Mouse (Mus musculus): Measurements from ENCODE around the gene Olfr455. TPM values are rescaled to one million over a fixed set of nuclear protein-coding genes. Genes with fewer than 3 reads are reported as not detected.

Olfr455 gene
- polyA plus RNA-seq, 1 experiment from 2014 or later, result not detected

GRCm38 (mm10) chr6:42509311-42509710, 38.1 kb downstream of the Olfr455 start:
- no peak for DNase-seq
- Histone ChIP-seq H3K4me2 (ENCODE audit: low read depth, low read length) (no peak overlapping the region), H3K27me3 (ENCODE audit: insufficient read depth, low read length) (no peaks in the 10 kb centered on the region), H3K4me3 (ENCODE audit: low read depth, low read length) (no peak overlapping the region), H3K4me1 (ENCODE audit: insufficient read depth) (no peaks in the 10 kb centered on the region), H3K9ac (replicated peaks) (no peak overlapping the region), H3K27ac (ENCODE audit: low read depth) (no peak overlapping the region), H3K9me3 (ENCODE audit: low read length) (no peaks in the 10 kb centered on the region), H3K36me3 (replicated peaks; ENCODE audit: insufficient read depth, low read length) (no peaks in the 10 kb centered on the region)
- TF ChIP-seq EP300 (IDR thresholded peaks at IDR 0.05; ENCODE audit: low read depth) (no peak), CTCF (IDR thresholded peaks at IDR 0.05; ENCODE audit: low read depth) (no peak)
- ATAC-seq, result no peak

GRCm38 (mm10) chr6:42503478-42503877, 43.9 kb downstream of the Olfr455 start:
- no peaks in the 10 kb centered on the region for H3K4me1 ChIP-seq (ENCODE audit: insufficient read depth)
- no peak for ATAC-seq
- H3K4me3 ChIP-seq (ENCODE audit: low read depth, low read length), result no peak overlapping the region
- no peak overlapping the region for H3K27ac ChIP-seq (ENCODE audit: low read depth)
- TF ChIP-seq CTCF (IDR thresholded peaks at IDR 0.05; ENCODE audit: low read depth) (no peak), EP300 (IDR thresholded peaks at IDR 0.05; ENCODE audit: low read depth) (no peak)
- no peaks in the 10 kb centered on the region for H3K9me3 ChIP-seq (ENCODE audit: low read length)
- no peaks in the 10 kb centered on the region for H3K36me3 ChIP-seq (replicated peaks; ENCODE audit: insufficient read depth, low read length)
- no peaks in the 10 kb centered on the region for H3K27me3 ChIP-seq (ENCODE audit: insufficient read depth, low read length)
- H3K4me2 ChIP-seq (ENCODE audit: low read depth, low read length), result no peak overlapping the region
- 75% methylated on average over 2 of the region's 2 CpGs for WGBS (ENCODE audit: insufficient replicate concordance)
- no peak overlapping the region for H3K9ac ChIP-seq (replicated peaks)
- no peak for DNase-seq

- no peak for DNase-seq
- H3K27me3 ChIP-seq (ENCODE audit: insufficient read depth, low read length), result no peaks in the 10 kb centered on the region
- no peak overlapping the region for H3K4me2 ChIP-seq (ENCODE audit: low read depth, low read length)
- H3K4me1 ChIP-seq (ENCODE audit: insufficient read depth), result no peaks in the 10 kb centered on the region
- H3K9ac ChIP-seq (replicated peaks), result no peak overlapping the region
- H3K4me3 ChIP-seq (ENCODE audit: low read depth, low read length), result no peak overlapping the region
- H3K27ac ChIP-seq (ENCODE audit: low read depth), result no peak overlapping the region
- H3K9me3 ChIP-seq (ENCODE audit: low read length), result no peaks in the 10 kb centered on the region
- ATAC-seq, result no peak
- WGBS (ENCODE audit: insufficient replicate concordance), result 33% methylated on average over 1 of the region's 1 CpGs
- no peaks in the 10 kb centered on the region for H3K36me3 ChIP-seq (replicated peaks; ENCODE audit: insufficient read depth, low read length)
- no peak for TF ChIP-seq EP300 (IDR thresholded peaks at IDR 0.05; ENCODE audit: low read depth)
- no peak for TF ChIP-seq CTCF (IDR thresholded peaks at IDR 0.05; ENCODE audit: low read depth)
Observed at GRCm38 (mm10) chr6:42489731-42490130, 57.7 kb downstream of the Olfr455 start.

GRCm38 (mm10) chr6:42487114-42487513, 60.3 kb downstream of the Olfr455 start, which contains the start of gene Olfr456:
Gene Olfr456, minus strand, starts transcription at chr6:42487214.
- 78% methylated on average over 1 of the region's 1 CpGs for WGBS (ENCODE audit: insufficient replicate concordance)
- Histone ChIP-seq H3K9ac (replicated peaks) (no peak within 1 kb of the TSS), H3K9me3 (ENCODE audit: low read length) (no peaks in the 10 kb centered on the region), H3K36me3 (replicated peaks; ENCODE audit: insufficient read depth, low read length) (no peaks in the 10 kb centered on the region), H3K4me1 (ENCODE audit: insufficient read depth) (no peaks in the 10 kb centered on the region), H3K4me2 (ENCODE audit: low read depth, low read length) (no peak within 1 kb of the TSS), H3K4me3 (ENCODE audit: low read depth, low read length) (no peak within 1 kb of the TSS), H3K27me3 (ENCODE audit: insufficient read depth, low read length) (no peaks in the 10 kb centered on the region), H3K27ac (ENCODE audit: low read depth) (no peak within 1 kb of the TSS)
- TF ChIP-seq EP300 (IDR thresholded peaks at IDR 0.05; ENCODE audit: low read depth) (no peak), CTCF (IDR thresholded peaks at IDR 0.05; ENCODE audit: low read depth) (no peak)
- DNase-seq (no peak), ATAC-seq (no peak)

Other genes starting within 250 kb of the Olfr455 start
- not detected in 2 replicates for gene Fam131b, start 222.9 kb downstream of the Olfr455 start, polyA plus RNA-seq (2015; fragmentation: Nextera tagmentation; extraction: Ambion mirVana)
- gene Zyx, start 198.0 kb downstream of the Olfr455 start, polyA plus RNA-seq (2015; fragmentation: Nextera tagmentation; extraction: Ambion mirVana), result 55.3 and 57.8 TPM in 2 replicates
- gene Epha1, start 174.3 kb downstream of the Olfr455 start, polyA plus RNA-seq (2015; fragmentation: Nextera tagmentation; extraction: Ambion mirVana), result 16.8 and 18.7 TPM in 2 replicates
- not detected in 2 replicates for gene Tas2r143, start 147.3 kb downstream of the Olfr455 start, polyA plus RNA-seq (2015; fragmentation: Nextera tagmentation; extraction: Ambion mirVana)
- gene Tas2r135, start 142.2 kb downstream of the Olfr455 start, polyA plus RNA-seq (2015; fragmentation: Nextera tagmentation; extraction: Ambion mirVana), result not detected in 2 replicates
- gene Tas2r126, start 113.1 kb downstream of the Olfr455 start, polyA plus RNA-seq (2015; fragmentation: Nextera tagmentation; extraction: Ambion mirVana), result not detected in 2 replicates
- gene Olfr458, start 82.4 kb downstream of the Olfr455 start, polyA plus RNA-seq (2015; fragmentation: Nextera tagmentation; extraction: Ambion mirVana), result not detected in 2 replicates
- gene Olfr457, start 71.3 kb downstream of the Olfr455 start, polyA plus RNA-seq (2015; fragmentation: Nextera tagmentation; extraction: Ambion mirVana), result not detected in 2 replicates
- not detected in 2 replicates for gene Olfr456, start 60.4 kb downstream of the Olfr455 start, polyA plus RNA-seq (2015; fragmentation: Nextera tagmentation; extraction: Ambion mirVana)
- gene Tcaf3, start 50.1 kb upstream of the Olfr455 start, polyA plus RNA-seq (2015; fragmentation: Nextera tagmentation; extraction: Ambion mirVana), result not detected in 2 replicates
- gene Tcaf2, start 97.7 kb upstream of the Olfr455 start, polyA plus RNA-seq (2015; fragmentation: Nextera tagmentation; extraction: Ambion mirVana), result 0.11 and 0.12 TPM in 2 replicates
- 3.8 and 4.7 TPM in 2 replicates for gene Tcaf1, start 162.5 kb upstream of the Olfr455 start, polyA plus RNA-seq (2015; fragmentation: Nextera tagmentation; extraction: Ambion mirVana)
- gene Olfr453, start 191.8 kb upstream of the Olfr455 start, polyA plus RNA-seq (2015; fragmentation: Nextera tagmentation; extraction: Ambion mirVana), result not detected in 2 replicates
- gene Olfr38, start 208.8 kb upstream of the Olfr455 start, polyA plus RNA-seq (2015; fragmentation: Nextera tagmentation; extraction: Ambion mirVana), result not detected in 2 replicates
- not detected in 2 replicates for gene Olfr452, start 237.5 kb upstream of the Olfr455 start, polyA plus RNA-seq (2015; fragmentation: Nextera tagmentation; extraction: Ambion mirVana)

All from liver, postnatal 0 days (tissue).